Mouse (Mus musculus): ENCODE measurements around the gene Arf1. TPM values are rescaled to one million over a fixed set of nuclear protein-coding genes. Genes with fewer than 3 reads are reported as not detected.
"Not testable (repeated sequence)": the region's sequence is repeated elsewhere in the genome, so short reads cannot be mapped to it uniquely, and the experiment has no call there.

Gene Arf1
- polyA plus RNA-seq, 3 experiments from 2014 or later, result 339 to 371 (median 345) TPM

DNA sequence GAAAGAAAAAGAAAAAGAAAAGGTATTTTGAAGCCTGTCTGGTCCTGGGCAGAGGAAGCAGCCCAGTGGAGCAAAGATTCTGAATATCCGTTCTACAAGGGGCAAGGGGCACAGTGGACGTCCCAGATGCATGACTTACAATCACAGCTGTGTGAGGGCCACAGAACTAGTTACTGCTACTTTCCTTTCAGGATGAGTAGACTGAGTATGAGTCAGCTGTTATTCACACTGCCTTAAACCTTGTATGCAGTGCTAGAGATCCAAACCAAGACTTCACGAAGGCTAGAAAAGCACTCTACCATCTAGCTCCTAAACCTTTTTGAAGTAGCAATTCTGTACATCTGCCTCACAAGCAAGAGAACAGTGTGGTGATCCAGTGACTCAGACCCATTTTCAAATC is 1.8 kb downstream of the Arf1 start:
- no peak for ATAC-seq

DNA sequence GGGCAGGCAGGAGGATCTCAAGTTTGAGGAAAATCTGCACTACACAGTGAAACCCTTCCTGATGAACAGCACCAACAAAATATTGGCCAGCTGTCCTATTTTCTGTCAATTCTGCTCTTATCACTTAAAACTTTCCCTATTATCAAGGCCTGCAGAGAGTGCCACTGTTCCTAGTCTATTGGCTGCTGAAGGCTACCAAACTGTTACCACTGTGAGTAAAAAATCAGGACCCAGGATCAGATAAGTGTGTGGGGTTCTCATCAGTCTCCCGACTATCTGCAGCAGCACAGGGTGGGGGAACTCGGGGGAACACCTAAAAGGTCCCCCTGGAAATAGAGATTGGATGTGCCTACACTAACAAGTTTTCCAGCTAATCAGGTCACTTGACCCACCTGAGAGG is 2.9 kb downstream of the Arf1 start:
- ATAC-seq, result no peak

DNA sequence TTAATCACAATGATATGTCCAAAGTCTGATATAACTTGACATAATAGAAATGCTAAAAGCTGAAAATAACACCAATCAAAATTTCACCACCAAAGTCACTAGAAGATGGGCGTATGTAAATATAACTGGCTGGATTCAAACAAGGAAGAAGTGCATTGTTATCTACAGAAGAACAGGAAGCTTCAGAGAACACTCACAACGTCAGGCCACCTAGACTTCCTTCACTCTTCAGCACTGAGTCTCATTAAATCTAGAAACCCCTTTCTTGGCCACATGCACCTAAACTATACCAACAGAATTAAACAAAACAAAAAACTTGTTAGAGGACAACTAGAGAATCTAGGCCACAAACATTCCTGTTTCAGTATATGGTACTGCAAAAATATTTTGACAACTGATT is 3.6 kb downstream of the Arf1 start:
- ATAC-seq, result peak; percentile 15

DNA sequence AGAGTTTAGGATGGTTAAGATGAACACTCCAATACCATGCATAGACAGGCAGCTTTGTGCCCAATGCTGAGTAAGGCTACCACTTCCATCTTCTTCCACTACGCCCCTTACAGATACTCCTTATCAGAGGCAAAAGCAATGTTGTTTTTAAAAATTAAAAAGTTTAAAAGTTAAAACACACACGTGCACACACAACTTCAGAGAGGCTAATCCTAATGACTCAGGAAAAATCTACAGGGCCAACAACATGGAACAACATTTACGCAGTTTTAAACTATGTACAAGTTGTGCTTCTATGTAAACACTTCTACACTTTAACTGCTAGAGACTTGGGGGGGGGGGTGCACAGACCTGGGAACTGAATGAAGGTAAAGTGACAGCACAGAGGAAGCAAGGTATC is 4.0 kb downstream of the Arf1 start:
- ATAC-seq, result no peak

DNA sequence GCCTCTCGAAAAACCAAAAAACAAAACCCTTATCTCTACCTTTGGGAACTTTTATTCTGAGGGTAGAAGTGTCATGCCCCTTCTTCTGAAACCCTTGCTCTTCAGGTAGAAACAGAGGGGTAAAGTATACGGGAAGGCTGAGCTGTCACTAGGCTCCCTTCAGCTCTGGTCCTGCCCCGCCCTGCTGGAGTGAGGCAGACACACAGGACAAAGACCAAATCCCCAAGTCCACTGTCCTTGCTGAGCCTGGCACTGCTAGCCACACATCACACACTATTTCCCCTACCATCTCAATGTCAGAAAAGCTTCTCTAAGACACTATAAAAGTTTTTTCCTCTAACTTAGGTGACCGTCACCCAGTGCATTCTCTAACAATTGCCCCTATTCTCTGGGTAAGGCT is 5.8 kb downstream of the Arf1 start:
- ATAC-seq, result no peak

DNA sequence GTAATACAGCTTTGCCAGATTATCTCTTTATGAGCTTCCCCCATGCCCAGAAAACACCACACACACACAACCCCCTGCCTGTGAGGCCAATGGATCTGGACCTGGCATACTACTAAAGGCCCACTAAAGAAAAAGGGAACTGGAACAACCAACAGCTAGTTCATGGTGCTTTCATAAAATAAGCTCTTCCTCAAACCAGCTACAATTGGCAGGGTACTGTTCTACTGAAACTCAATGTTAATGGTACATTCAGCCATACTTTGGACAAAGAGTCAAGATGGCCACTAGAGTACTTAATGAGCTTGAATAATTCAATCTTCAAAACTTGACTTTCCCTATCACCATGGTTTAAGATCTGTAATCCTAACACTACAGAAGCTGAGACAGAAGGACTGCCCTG is 6.5 kb downstream of the Arf1 start:
- ATAC-seq, result no peak

DNA sequence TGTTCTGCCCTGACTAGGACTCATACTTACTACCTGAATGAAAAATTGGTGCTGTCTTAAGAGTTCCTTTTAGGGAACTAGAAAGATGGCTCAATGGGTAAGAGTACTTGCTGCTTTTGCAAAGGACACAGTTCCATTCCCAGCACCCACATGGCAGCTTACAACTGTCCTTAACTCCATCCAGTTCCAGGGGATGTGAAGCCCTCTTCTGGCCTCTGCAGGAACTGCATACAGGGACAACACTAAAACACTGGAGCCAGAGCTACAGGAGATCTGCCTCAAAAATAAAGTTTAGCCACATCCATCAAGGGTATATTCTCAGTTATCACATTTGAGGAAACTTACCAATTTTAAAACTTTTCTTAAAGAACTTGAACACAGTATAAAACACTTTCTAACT is 9.0 kb downstream of the Arf1 start:
- peak; percentile 41 for ATAC-seq

DNA sequence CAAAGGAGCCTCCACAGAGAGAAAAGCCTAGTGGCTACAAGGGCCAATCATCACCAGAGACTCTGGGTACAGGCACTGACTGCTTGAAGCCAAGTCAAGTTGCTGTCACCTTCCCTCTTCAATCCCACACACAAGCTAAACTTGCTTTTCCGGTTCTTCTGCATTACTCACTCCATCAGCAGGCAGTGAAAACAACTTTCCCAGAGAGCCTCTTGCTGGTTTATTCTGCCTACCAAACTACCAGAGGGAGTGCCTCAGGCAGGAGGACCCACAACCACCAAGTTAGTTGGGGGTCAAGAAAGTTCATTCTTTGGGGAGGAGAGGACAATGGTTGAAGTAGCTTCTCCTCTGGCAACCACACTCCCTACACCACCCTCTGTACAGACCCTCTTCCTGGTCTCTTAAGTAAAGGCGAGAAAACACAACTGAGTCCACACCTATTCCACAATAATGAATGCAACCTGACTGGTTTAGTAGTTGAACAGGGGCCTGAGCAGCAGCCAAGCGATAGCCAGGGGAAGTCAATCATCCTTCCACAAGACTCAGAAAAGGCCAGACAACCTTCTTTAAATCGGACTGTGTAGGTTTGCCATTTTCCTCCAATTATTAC is 9.6 kb downstream of the Arf1 start:
- no peak for ATAC-seq

DNA sequence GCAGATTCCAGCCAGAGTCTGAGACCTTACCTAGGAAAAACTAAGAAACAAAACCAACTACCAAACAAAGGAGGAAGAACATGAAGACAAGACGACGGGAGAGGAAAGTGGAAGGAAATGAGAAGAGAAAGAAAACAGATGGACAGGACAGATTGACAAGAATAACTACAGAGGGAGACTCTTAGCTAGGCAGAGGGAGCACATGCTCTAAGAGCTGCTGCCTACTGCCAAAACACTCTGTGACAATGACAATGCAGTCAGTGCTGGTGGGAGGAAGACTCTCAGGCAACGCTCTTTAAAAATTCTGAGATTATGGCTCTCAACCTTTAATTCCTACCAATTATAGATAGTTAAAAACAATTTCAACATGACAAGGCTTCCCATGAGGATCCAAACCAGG is 11.1 kb downstream of the Arf1 start:
- no peak for ATAC-seq

DNA sequence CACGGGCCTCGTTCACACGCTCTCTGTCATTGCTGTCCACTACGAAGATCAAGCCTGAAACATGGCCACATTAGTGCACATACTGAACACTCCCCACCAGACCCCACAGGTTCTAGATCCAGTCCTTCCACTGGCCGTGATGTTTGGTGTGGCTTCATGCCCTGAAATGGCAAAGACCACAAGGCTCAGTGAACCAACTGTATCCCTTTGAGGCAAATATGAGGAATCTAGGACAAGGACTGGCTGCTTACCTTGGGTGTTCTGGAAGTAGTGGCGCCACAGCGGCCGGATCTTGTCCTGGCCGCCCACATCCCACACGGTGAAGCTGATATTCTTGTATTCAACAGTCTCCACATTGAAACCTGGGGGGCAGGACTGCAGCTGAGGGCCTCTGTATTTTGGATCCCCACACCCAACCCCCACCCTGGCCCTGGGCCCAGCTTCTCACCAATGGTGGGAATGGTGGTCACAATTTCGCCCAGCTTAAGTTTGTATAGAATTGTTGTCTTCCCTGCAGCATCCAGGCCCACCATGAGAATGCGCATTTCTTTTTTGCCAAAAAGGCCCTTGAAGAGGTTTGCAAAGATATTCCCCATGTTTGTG is 15.1 kb downstream of the Arf1 start:
- ATAC-seq, result no peak

DNA sequence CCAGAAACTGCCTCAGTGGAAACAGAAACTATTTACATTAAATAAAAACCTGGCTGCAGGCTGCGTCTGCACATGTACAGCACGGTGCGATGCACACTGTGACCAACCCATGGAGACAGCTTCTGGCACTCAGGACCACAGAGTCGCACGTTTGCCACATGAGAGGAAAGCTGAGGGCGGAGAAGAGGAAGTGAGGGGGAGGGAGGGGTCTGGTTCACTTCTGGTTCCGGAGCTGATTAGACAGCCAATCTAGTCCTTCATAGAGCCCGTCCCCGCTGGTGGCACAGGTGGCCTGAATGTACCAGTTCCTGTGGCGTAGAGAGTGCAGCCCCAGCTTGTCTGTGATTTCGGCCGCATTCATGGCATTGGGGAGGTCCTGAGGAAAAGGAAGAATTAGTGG is 15.8 kb downstream of the Arf1 start:
- peak; percentile 74 for ATAC-seq

DNA sequence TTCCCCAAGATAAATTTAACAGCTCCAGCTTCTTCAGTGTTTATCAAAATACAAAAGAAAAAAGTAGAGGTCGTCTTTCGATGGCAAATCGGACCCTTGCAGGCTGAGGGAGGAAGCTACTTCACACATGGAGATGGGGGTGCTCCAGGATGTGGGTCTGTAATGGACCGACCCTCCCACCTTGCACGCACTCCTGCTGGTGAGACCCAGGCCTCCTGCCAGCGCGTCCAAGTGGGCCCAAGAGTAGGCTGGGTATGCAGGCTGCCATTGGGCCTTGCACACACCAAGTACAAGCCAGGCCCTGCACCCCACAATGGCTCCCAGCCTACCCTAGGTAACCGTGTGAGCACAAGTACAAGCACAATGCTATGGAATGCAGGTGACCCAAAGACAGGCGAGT is 16.5 kb downstream of the Arf1 start:
- ATAC-seq, result not testable (repeated sequence)

DNA sequence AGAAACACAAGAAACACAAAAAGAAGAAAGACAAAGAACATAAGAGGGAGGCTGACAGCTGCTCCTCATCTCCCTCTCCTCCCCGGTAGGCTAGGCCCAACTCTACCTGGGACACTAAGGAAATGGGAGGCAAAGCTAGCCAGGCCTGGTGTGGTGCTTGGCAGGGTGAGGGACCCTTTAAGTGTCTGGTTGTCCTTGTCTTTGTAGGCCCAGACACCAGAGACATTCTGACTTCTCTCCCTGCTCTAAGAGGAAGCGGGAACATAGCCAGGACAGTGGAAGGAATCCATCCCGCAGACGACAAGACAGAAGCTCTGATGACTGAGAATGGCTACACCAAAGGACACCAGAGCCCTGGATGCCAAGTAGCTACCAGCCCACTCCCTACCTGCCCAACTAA is 18.1 kb downstream of the Arf1 start:
- no peak for ATAC-seq

DNA sequence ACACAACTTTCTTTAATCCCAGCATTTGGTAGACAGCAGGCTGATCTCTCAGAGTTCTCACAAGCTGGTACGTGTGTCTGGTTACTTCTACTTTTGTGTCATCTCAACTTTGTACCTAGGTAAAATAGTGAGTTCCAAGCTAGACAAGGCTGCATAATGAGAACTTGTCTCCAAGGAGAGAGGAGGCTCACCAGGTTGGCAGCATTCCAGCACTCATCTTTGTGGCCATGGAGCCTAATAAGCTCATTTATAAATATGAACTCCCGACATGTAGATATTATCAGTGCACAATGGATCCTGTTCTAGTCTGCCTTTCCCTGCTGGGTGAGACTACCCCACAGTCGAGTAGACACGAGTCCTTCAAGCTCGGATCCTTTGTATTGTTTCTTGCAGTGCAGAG is 18.5 kb downstream of the Arf1 start:
- no peak for ATAC-seq

DNA sequence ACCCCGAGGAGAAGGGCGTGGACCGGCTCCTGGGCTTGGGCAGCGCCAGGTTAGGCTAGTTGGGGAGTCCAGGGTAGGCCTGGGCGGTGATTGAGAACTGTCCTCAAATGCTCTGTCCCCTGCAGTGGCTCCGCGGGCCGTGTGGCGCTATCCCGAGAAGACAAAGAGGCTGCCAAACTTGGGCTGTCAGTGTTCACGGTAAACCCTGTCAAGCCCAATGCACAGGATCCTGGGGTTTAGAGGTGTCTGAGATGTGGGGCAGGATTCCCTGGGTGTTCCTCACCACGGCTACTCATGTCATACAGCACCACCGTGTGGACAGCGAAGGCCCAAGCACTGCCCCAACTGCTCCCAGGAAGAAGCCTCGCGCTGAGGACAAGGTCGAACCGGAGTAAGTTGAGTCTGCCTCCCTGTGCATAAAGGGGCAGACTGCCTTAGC is 19.0 kb downstream of the Arf1 start:
- ATAC-seq, result no peak

DNA sequence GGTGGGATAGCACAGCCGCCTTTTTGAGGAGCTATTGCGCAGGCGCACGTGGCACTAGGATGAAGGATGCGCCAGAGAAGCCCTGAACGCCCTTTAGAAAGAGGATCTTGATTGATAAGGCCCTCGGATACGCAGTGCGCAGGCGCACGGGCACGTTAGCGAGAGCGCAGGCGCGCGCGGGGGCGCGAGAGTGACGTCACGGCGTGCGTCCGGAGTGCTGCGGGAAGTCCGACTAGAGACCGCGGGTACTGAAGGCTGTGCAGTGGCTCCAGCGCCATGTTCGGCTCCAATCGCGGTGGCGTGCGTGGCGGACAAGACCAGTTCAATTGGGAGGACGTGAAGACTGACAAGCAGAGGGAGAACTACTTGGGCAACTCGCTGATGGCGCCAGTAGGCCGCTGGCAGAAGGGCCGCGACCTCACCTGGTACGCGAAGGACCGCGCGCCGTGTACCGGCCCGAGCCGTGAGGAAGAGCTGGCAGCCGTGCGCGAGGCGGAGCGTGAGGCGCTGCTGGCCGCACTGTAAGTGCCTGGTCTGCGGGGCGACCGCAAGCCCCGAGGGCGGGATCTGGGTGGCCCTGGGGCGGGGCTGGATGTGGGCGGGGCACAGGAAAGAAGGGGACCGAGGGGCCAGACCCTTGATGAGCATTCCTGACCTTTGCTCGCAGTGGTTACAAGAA is 19.8 kb downstream of the Arf1 start, which contains the start of gene 2310033P09Rik:
Gene 2310033P09Rik (plus strand): TSS at position 169 of the 679 bp plus-strand sequence.
- ATAC-seq, result peak; percentile 74

DNA sequence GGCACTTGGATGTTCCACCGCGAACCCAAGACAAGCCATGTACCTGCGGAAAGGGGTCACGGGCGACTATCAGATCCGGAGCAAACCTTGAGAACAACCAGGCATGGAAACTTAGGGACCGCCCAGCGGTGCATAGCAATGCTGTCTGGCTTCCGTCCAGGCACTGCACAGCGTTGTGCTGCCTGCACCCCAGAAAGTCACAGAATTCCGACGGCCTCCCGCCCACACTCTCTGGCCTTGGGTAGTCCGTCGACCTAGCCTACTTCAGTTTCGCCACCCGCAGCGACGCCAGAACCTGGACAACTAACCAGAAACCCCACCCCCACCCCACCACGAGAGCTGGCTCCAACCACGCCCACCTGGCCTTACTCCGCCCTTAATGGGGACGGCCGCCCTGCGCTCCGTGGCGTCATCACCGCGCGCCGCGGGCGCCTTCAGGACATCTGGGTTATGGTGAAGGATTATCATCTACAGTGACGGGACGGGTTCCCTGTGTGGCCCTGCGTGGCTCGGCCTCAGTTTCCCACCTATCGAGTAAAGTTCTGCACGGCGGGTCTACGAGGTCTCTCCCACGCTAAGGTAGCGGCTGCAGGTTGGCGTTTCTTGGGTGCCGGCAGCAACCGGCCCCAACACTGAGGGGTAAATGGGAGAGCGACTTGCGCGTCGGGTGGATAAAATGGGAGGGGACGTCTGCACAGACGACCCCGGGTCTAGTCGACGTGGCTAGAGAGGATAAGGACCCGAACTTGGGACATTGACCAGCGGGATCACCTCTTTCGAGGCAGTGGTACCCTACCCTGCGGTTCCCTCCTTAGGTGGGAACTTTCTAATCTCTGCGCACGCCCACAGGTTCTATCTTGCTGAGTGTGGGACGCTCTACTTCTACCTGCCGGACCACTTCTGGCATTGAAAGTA is 25.7 kb downstream of the Arf1 start, which contains the start of gene Mrpl55:
Gene Mrpl55 (plus strand): TSS at position 406 of the 915 bp plus-strand sequence.
- peak; percentile 89 for ATAC-seq

DNA sequence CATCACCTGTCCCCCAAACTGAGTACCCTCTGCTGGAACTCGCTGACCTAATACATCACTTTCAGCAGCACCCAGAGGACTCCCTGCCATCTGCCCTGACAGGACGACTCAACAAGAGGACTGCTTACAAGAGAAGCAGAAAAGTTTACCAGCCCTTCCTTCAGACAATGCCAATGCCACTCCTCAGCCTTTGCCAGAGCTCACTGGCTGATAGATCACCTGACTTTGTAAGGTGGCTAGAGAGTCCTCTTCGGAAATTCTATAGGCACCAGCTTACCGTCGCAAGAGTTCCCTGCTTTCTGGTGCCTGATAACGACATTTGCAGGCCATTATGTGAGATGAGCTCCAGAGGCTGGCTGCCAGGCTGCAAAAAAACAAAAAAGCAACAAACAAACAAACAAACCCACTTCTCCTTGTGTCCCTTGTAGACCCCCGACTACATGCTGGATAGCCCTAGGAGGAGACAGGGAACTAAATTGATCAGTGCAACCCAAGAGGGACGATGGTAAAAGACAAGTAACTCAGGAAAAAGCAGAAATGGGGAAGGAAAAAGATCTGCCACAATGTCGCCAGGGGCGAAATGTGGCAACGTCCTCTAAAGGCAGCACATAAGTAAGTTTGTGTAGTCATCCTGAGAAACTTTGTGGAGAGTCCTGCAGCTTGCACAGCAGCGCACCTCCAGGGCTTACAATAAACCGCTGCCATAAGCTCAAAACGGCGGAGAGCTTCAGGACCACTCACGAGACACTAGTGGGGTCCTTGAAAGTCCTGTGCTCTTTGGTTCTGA is 26.7 kb downstream of the Arf1 start:
- ATAC-seq, result peak; percentile 38

DNA sequence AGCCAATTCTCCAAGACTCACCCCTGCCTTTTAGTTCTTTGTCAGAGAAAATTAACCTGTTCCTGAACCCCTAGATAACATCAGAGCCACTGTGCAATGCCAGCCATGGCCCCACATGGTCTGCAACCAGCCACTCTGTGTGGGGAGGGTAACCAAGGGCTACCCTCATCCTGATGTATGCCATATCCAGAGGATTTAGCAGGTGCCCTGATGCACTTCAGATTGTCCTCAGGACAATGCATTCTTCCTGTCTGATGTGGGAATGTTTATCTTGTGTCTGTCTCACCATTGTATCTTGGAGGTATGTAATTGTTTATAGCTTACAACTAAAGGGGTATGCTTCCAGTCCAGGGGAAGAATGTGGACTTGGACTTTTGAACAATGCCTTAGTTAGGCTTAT is 31.8 kb downstream of the Arf1 start:
- no peak for ATAC-seq

DNA sequence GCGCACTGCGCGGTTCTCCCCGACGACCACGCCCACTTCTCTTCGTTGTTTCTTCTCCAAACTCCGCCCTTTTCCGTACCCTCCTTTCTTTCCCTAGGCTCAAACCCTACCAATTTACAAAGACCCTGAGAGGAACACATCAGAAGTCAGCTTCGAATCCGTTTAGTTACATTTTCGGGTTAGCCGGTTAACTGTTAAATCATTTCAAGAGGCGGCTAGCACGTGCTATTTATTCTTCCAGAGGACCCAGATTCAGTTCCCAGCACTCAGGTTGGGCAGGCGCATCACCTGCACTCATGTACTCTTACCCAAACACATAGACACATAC is 36.0 kb downstream of the Arf1 start, which contains the start of gene Guk1:
Gene Guk1 (minus strand): TSS at position 154 of the 328 bp plus-strand sequence.
- no peak for ATAC-seq

DNA sequence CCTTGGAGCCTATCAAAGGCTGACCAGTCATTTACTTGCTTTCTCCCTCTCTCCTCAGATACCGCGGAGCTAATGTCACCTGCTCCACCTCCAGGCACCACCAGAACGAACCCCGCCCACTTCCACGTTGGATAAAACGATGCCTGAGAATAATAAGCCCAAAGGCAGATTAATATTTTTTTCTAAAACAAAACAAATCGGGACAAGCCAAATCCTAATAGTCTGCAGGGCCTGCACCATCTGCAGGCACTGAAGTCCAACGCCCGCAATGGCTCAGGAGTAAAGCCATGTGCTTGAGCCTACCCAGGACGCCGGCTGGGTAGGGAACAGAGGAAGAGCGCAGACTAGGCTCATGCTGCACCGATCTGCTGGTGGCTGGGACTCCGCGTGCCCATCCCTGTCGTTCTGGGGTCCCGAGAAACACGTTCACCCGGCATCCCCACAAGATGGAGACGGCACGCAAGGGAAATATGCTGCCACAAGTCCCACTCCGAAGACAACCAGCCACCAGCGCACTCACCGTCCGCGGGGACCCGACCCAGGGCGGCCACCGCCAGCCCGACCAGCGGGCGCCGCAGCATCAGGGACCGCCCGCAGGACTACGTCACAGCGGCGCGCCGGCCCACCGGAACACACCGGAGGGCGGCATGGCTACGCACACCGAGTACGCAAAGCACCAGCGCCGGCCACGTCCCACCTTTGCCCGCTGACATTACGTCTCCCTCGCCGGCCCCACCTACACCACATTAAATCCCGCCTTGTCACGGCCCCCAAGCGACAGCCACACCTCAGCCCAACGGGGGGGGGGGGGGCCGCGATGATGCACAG is 36.6 kb downstream of the Arf1 start:
- peak; percentile 95 for ATAC-seq

Data from inflammation-experienced regulatory T-cells, adult 6 months (primary cell).